23 mouse cellular contexts compared by ENCODE assay signal in the genomic region with DNA sequence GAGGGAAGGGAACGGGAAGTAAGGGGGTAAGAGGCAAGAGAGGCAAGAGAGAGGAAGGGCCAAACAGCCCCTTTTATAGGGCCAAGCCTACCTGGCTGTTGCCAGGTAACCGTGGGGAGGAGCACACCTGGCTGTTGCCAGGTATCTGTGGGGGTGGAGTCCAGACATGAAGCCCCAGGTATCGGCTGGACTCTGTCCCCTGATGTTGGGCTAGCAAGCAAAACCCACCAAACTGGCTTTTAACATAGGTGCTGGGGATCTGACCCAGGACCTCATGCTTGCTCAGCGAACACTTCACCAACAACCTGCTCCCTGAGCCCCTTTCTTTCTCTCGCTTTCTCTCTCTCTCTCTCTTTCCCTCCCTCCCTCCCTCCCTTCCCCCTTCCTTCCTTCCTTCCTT.
"Had no signal": no experiment of that assay in that cellular context is flagged by ENCODE, and none has a peak within 500 bp of the region (broad histone marks: within the 10 kb centered on the region; RNA-seq: fewer than 3 reads in every experiment).

No protein-coding gene starts in this region.

- H3K36me3 ChIP-seq: heart, embryonic 10.5 days; heart, embryonic 12.5 days; hindbrain, embryonic 10.5 days; hindbrain, embryonic 12.5 days; limb, embryonic 13.5 days; limb, embryonic 15.5 days had no signal

- H3K27me3 ChIP-seq: limb, embryonic 13.5 days; limb, embryonic 15.5 days had no signal

- H3K4me2 ChIP-seq: heart, embryonic 12.5 days; hindbrain, embryonic 12.5 days; hindbrain, embryonic 14.5 days; limb, embryonic 13.5 days; limb, embryonic 15.5 days had no signal

- H3K9me3 ChIP-seq: heart, embryonic 10.5 days; hindbrain, embryonic 10.5 days; hindbrain, embryonic 12.5 days; limb, embryonic 13.5 days; limb, embryonic 15.5 days had no signal

- H3K9ac ChIP-seq: heart, embryonic 12.5 days; hindbrain, embryonic 12.5 days; hindbrain, embryonic 14.5 days; limb, embryonic 13.5 days; limb, embryonic 15.5 days had no signal

- DNase-seq: gastrocnemius, adult 2 months; gastrocnemius, postnatal 10 days; gastrocnemius, postnatal 25 days; heart, adult 18-20 months; heart, postnatal 10 days; heart, postnatal 4 days; kidney, adult 11 months; kidney, adult 8-10 months; kidney, postnatal 10 days; kidney, postnatal 25 days; kidney, postnatal 4 days; layer of hippocampus, postnatal 36 days; left cerebral cortex, postnatal 4 days had no signal

- H3K27ac ChIP-seq: heart, embryonic 10.5 days; hindbrain, embryonic 10.5 days; hindbrain, embryonic 12.5 days; hindbrain, embryonic 14.5 days; layer of hippocampus, adult 2 months; limb, embryonic 13.5 days; limb, embryonic 15.5 days had no signal

- ATAC-seq: hindbrain, embryonic 16.5 days; inflammation-experienced regulatory T-cells, adult 6 months had no signal

- H3K4me3 ChIP-seq: gastrocnemius, adult 2 months; heart, embryonic 10.5 days; heart, embryonic 12.5 days; hindbrain, embryonic 10.5 days; hindbrain, embryonic 12.5 days; layer of hippocampus, adult 2 months; limb, embryonic 13.5 days; limb, embryonic 15.5 days had no signal
